ENCODE assay signal across 20 mouse cellular contexts in genomic region chr3:158947063-158947462, GRCm38 (mm10).
DNase-seq lines count a peak whose midpoint lies in the region; ATAC-seq and TF ChIP-seq lines count a peak whose summit lies in the region.
"Had no signal": no experiment of that assay in that cellular context is flagged by ENCODE, and none has a peak within 500 bp of the region (broad histone marks: within the 10 kb centered on the region; RNA-seq: fewer than 3 reads in every experiment).

No protein-coding gene starts in this region.

- no peak overlapping the region for H3K4me3 ChIP-seq in hindbrain, embryonic 11.5 days (ENCODE audit: low read depth, low read length)
- H3K4me3 ChIP-seq in hindbrain, embryonic 10.5 days, result no peak overlapping the region
- no peak overlapping the region for H3K4me3 ChIP-seq in midbrain, postnatal 0 days (ENCODE audit: low read depth, low read length)
- H3K4me3 ChIP-seq in midbrain, embryonic 10.5 days, result no peak overlapping the region
- no peak overlapping the region for H3K4me3 ChIP-seq in hindbrain, embryonic 12.5 days
- H3K4me3 ChIP-seq: limb, embryonic 15.5 days; megakaryocyte, embryonic 14.5 days; myocyte had no signal

- no peak overlapping the region for H3K9ac ChIP-seq in hindbrain, embryonic 11.5 days (ENCODE audit: low read depth, low read length)
- H3K9ac ChIP-seq in midbrain, postnatal 0 days (replicated peaks; ENCODE audit: low read length, poor library complexity, severe bottlenecking), result no peak overlapping the region
- no peak overlapping the region for H3K9ac ChIP-seq in hindbrain, embryonic 12.5 days
- H3K9ac ChIP-seq: limb, embryonic 15.5 days had no signal

- H3K4me1 ChIP-seq in hindbrain, embryonic 11.5 days (replicated peaks; ENCODE audit: control insufficient read depth, insufficient read depth, low read length), result no peaks in the 10 kb centered on the region
- H3K4me1 ChIP-seq in hindbrain, embryonic 10.5 days (replicated peaks), result no peaks in the 10 kb centered on the region
- no peaks in the 10 kb centered on the region for H3K4me1 ChIP-seq in midbrain, postnatal 0 days (ENCODE audit: insufficient read depth, low read length)
- no peaks in the 10 kb centered on the region for H3K4me1 ChIP-seq in midbrain, embryonic 10.5 days
- no peaks in the 10 kb centered on the region for H3K4me1 ChIP-seq in hindbrain, embryonic 12.5 days
- H3K4me1 ChIP-seq: limb, embryonic 15.5 days; megakaryocyte, embryonic 14.5 days had no signal

- H3K27me3 ChIP-seq in hindbrain, embryonic 11.5 days (ENCODE audit: control insufficient read depth, insufficient read depth, low read length), result no peaks in the 10 kb centered on the region
- H3K27me3 ChIP-seq in hindbrain, embryonic 10.5 days (ENCODE audit: insufficient read depth, poor library complexity, severe bottlenecking), result no peaks in the 10 kb centered on the region
- H3K27me3 ChIP-seq in midbrain, postnatal 0 days (ENCODE audit: insufficient read depth, low read length), result no peaks in the 10 kb centered on the region
- H3K27me3 ChIP-seq in midbrain, embryonic 10.5 days (ENCODE audit: low read depth, poor library complexity, severe bottlenecking), result no peaks in the 10 kb centered on the region
- no peaks in the 10 kb centered on the region for H3K27me3 ChIP-seq in hindbrain, embryonic 12.5 days
- H3K27me3 ChIP-seq: limb, embryonic 15.5 days; megakaryocyte, embryonic 14.5 days had no signal

- H3K36me3 ChIP-seq in hindbrain, embryonic 11.5 days (ENCODE audit: control insufficient read depth, insufficient read depth, low read length), result no peaks in the 10 kb centered on the region
- H3K36me3 ChIP-seq in hindbrain, embryonic 10.5 days, result no peaks in the 10 kb centered on the region
- no peaks in the 10 kb centered on the region for H3K36me3 ChIP-seq in midbrain, postnatal 0 days (ENCODE audit: insufficient read depth, low read length)
- H3K36me3 ChIP-seq in midbrain, embryonic 10.5 days, result no peaks in the 10 kb centered on the region
- H3K36me3 ChIP-seq in hindbrain, embryonic 12.5 days, result no peaks in the 10 kb centered on the region
- H3K36me3 ChIP-seq: limb, embryonic 15.5 days had no signal

- no peak overlapping the region for H3K27ac ChIP-seq in hindbrain, embryonic 11.5 days (ENCODE audit: low read depth, low read length)
- no peak overlapping the region for H3K27ac ChIP-seq in hindbrain, embryonic 10.5 days
- no peak overlapping the region for H3K27ac ChIP-seq in midbrain, postnatal 0 days (ENCODE audit: low read depth, low read length)
- H3K27ac ChIP-seq in midbrain, embryonic 10.5 days (replicated peaks), result no peak overlapping the region
- H3K27ac ChIP-seq in hindbrain, embryonic 12.5 days, result no peak overlapping the region
- H3K27ac ChIP-seq: limb, embryonic 15.5 days; stomach, postnatal 0 days had no signal

- no peaks in the 10 kb centered on the region; the same call in 1 of the 2 replicates for H3K9me3 ChIP-seq in hindbrain, embryonic 11.5 days (ENCODE audit: control insufficient read depth, low read length)
- H3K9me3 ChIP-seq in hindbrain, embryonic 10.5 days, result peaks cover 5% of the 10 kb centered on the region; the same call in 1 of the 2 replicates
- no peaks in the 10 kb centered on the region for H3K9me3 ChIP-seq in midbrain, postnatal 0 days (ENCODE audit: low read length)
- 0 out of 2 replicates have a peak, but pooled peaks cover 3% of the 10 kb centered on the region for H3K9me3 ChIP-seq in midbrain, embryonic 10.5 days (replicated peaks)
- H3K9me3 ChIP-seq in hindbrain, embryonic 12.5 days (replicated peaks), result 0 out of 2 replicates have a peak, but pooled peaks cover 4% of the 10 kb centered on the region
- H3K9me3 ChIP-seq: limb, embryonic 15.5 days had no signal

- peak; percentile 77 for ATAC-seq in hindbrain, embryonic 11.5 days (ENCODE audit: low FRiP score)
- no peak for ATAC-seq in midbrain, postnatal 0 days (ENCODE audit: low FRiP score)
- ATAC-seq in hindbrain, embryonic 12.5 days (ENCODE audit: low FRiP score), result peak; percentile 50; the same call in 1 of the 2 replicates
- ATAC-seq: activated CD4-positive, CD25-positive, alpha-beta regulatory T cell, adult 4 months; inflammation-experienced regulatory T-cells, adult 6 months; Patski had no signal

- peak; percentile 5 for DNase-seq in hindbrain, embryonic 11.5 days (ENCODE audit: low spot score)
- no peak for DNase-seq in hindbrain, embryonic 10.5 days (ENCODE audit: low spot score)
- DNase-seq in midbrain, postnatal 0 days (ENCODE audit: low spot score), result peak; percentile 62
- no peak for DNase-seq in midbrain, embryonic 10.5 days (ENCODE audit: low spot score)
- DNase-seq in mesoderm, embryonic 11.5 days (ENCODE audit: low read depth, low spot score), result peak; percentile 4
- no peak for DNase-seq in urinary bladder, postnatal 14 days (ENCODE audit: low spot score)
- DNase-seq: adrenal gland, postnatal 25 days; cerebellum, postnatal 36 days; gastrocnemius, postnatal 10 days; kidney, adult 8-10 months; kidney, postnatal 4 days; lung, postnatal 10 days had no signal

- no peak for TF ChIP-seq CTCF in midbrain, postnatal 0 days (IDR thresholded peaks at IDR 0.05)

- no peak overlapping the region for H3K4me2 ChIP-seq in hindbrain, embryonic 11.5 days (replicated peaks; ENCODE audit: low read depth, low read length)
- no peak overlapping the region for H3K4me2 ChIP-seq in midbrain, postnatal 0 days (ENCODE audit: low read depth, low read length, poor library complexity, severe bottlenecking)
- H3K4me2 ChIP-seq in hindbrain, embryonic 12.5 days (replicated peaks), result no peak overlapping the region
- H3K4me2 ChIP-seq: limb, embryonic 15.5 days had no signal

Comparison
In these comparisons a context has a peak if more than half of its experiments do, and no peak if none do; other contexts are left out.
1. DNase-seq: peak in hindbrain, embryonic 11.5 days (single experiment), midbrain, postnatal 0 days (single experiment) and mesoderm, embryonic 11.5 days (single experiment); none in hindbrain, embryonic 10.5 days (single experiment), midbrain, embryonic 10.5 days (single experiment) and urinary bladder, postnatal 14 days (single experiment).